Mouse (Mus musculus) ZHBTc4 (cell line): Measurements from ENCODE around the gene Degs2.

Experiments
- DNase-seq: peaks from one replicate; pipeline ENCODE4 v3.0.0-alpha.2; 2011; ENCODE audit warnings: low read depth, low spot score

Gene Degs2

DNA sequence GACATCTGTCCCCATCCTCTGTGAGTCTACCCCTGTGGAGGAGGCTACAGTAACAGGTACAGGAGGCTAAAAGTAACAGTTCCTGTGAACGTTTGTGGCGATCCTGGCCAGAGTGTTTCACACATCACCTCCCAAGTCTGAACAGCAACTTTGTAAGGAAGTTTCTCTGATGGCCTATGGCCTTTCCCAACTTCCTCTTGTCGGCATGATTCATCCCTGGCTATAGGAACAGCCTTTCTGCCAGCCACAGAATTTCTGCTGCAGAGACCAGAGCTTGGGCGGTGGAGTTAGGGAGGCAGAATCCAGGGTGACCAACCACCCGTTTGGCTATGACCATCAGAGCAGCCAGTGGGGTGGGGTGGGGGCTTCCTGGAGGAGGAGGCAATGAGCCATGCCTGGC lies 2.1 kb downstream of the Degs2 start:
- DNase-seq: no peak

- DNase-seq: no peak
Observed at GRCm38 (mm10) chr12:108699576-108699975, 2.5 kb downstream of the Degs2 start.

- no peak for DNase-seq
Observed at GRCm38 (mm10) chr12:108698697-108699471, 3.2 kb downstream of the Degs2 start.

- no peak for DNase-seq
Observed at GRCm38 (mm10) chr12:108694223-108694622, 7.9 kb downstream of the Degs2 start.

DNA sequence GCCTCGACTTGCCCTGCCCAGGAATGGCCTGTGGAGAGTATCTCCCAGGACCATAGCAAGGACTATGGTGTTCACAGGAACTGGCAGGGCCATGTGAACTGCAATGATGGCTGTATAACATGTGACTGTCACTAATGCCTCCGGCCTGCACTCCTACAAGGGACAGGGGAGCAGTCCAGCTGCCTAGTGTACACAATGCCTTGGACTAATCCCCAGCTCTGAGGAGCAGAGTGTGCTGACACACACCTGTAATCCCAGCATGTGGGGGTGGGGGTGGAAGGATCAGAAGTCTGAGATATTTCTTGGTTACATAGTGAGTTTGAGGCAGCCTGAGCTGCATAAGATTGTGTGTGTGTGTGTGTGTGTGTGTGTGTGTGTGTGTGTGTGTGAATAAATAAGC lies 8.5 kb downstream of the Degs2 start:
- no peak for DNase-seq

- DNase-seq: no peak
Observed at GRCm38 (mm10) chr12:108690529-108690928, 11.6 kb downstream of the Degs2 start.

DNA sequence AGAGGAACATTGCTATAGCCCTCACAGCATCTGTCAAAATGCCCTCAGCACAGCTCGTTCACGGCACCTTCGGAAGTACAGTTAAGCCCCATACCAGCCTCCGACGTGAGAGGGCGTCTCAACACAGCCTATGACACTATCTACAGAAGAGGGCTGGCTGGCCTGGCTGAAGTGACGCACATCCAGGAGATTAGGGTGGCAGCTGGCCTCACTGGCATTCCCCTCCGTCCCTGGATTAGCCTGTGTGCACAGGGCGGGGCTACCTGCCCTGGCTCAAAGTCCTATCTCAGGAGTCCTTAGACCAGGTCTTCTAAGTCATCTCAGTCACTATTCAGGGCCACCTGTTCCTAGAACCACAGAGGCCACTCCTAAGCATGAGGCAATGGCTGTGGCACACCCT lies 12.9 kb downstream of the Degs2 start:
- DNase-seq: peak; percentile 32

- DNase-seq: peak; percentile 82
Observed at GRCm38 (mm10) chr12:108686926-108687325, 15.2 kb downstream of the Degs2 start.

GRCm38 (mm10) chr12:108686463-108686862 lies 15.7 kb downstream of the Degs2 start:
- DNase-seq: peak; percentile 58

DNA sequence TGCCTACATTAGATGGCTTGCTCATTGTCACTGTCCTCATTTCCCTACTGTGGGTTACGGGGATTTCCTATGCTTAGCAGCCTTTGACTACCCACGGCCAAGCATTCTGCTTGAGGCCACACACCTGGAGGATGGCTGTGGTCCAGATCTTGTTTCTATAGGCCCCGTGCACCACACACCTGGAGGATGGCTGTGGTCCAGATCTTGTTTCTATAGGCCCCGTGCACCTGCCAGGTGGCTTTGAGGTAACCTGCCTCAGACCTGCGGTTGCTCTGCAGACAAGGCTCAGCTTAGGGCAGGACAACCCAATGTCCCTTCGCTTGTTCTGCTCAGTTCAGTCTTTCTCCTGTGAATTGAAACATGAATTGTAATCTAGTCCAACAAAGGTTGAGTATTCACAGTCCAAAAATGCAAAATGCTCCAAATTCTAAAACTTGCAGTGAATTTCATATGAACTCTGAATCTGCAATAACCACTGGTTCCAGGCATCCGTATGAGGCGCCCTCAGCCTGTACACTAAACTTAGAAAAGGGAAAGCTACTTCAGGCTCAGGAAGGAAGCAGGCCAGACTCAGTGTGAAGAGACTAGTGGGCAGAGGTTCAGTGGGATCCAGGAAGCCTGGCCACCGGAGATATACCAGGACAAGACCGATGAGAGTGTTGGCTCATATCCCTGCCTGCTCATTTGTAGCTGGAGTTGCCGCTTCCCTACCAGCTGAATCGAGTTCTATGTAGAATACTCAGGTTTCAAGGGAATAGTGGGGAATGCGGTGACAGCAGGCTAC lies 19.7 kb downstream of the Degs2 start:
- DNase-seq: no peak

- DNase-seq: no peak
Observed at GRCm38 (mm10) chr12:108680861-108681260, 21.3 kb downstream of the Degs2 start.

GRCm38 (mm10) chr12:108678366-108678765 lies 23.7 kb downstream of the Degs2 start:
- no peak for DNase-seq

DNA sequence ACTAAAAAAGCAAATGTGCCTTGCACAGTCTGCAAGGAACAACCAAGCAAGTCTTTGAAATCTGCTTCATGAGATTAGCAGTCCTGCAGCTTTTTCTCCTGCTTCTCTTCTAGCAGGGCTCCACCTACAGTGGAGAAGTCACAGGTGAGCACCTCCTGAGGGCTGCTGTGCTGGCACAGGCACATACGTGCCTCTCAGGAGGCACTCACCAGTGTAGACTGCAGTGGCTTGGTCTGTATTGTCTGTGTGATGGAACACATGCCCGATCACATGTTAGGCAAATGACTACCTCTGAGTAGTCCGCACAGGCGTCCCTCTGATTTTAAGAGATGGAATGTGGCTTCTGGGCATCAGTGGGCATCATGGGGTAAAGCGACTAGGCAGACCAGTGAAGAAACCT lies 25.0 kb downstream of the Degs2 start:
- DNase-seq: no peak

- DNase-seq: peak; percentile 32
Observed at GRCm38 (mm10) chr12:108675614-108676401, 26.3 kb downstream of the Degs2 start.

- DNase-seq: no peak
Observed at GRCm38 (mm10) chr12:108674916-108675315, 27.2 kb downstream of the Degs2 start.

- no peak for DNase-seq
Observed at GRCm38 (mm10) chr12:108674502-108674901, 27.6 kb downstream of the Degs2 start.

DNA sequence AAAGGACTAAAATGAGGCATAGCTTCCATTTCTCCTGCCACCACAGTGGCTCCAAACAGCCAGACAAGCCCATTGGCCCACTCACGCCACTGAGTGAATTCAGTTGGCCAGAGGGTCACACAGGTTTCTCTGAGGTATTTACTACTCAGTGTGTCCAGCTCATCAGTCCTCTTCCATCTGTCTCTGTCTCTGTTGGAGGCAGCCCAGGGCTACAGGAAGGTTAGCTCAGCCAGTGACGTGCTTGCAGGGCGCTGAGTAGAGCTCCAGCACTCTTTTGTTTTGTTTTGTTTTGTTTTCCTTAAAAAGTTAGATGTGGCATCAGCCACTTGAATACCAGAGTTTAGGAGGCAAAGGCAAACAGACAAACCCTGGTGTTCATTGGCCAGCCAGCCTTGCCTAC lies 28.6 kb downstream of the Degs2 start:
- DNase-seq: no peak

DNA sequence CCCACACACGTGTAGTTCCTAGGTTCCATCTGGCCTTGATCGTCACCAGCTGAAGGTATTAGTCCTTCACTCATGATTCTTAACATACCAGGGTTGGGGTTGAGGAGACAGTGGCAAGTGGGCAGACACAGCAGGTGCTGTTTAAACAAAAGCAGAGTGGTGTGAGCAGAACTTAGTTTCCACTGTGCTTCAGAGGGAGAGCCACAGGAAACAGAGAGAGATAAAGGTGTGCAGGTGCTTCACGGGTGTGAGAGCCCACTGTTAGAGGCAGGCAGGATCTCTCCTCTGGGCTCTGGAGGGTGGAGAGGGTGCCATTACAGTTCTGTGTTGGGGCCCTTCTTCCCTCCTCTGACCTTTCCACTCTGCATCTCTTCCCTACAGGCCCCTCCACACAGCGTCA lies 29.2 kb downstream of the Degs2 start:
- DNase-seq: no peak

GRCm38 (mm10) chr12:108671541-108671940 lies 30.6 kb downstream of the Degs2 start:
- no peak for DNase-seq

DNA sequence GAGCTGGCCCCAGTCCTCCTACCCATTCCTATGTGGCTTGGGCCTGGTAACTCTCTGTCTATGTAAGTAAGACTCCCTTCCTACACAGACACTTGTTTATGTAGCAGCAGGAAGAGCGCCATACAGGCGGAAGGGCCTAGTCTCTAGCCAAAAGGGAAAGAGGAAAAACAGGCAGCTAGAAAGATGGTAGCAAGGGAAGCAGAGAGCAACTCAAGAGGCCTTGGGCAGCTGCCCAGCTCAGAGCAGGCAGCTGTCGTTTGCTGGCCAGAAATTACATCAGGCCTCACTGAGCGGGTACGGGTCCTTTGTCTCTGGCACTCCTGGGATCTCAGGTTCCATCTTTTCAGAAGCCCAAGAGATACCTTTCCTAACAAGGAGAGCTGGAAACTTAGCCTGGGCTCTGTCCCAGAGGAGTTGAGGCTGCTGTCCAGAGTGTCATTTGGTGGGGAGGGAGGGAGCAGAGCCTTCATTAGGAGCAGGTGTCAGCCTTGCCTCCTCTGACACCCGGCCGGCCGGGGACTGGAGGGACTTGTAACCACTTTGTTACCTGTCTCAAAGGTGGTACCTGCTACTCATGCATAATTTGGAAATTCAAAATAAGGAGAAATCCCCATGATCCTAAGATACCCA lies 33.4 kb downstream of the Degs2 start:
- DNase-seq: no peak

DNA sequence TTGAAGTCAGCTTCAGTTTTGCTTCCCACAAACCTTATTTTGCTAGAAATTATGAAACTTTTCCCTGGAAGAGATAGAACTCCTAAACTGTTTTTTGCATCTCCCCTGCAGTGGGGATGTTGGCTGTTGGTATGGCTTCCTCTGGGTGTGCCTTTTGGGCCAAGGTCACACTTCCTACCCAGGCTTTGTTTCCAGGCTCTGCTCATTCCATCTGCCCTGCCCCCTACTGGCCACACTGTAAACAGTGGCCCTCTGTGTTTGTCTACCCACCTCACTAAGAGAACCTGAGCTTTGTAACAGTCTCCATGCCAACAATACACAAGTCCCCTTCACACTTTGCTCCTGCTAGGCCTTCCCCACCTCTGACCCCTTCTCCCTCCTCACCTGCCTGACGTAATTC lies 44.8 kb downstream of the Degs2 start:
- DNase-seq: peak; percentile 88
